Mouse (Mus musculus): ENCODE results near the gene Olfr315.
"Not testable (repeated sequence)": the region's sequence is repeated elsewhere in the genome, so short reads cannot be mapped to it uniquely, and the experiment has no call there.

Olfr315 gene

DNA sequence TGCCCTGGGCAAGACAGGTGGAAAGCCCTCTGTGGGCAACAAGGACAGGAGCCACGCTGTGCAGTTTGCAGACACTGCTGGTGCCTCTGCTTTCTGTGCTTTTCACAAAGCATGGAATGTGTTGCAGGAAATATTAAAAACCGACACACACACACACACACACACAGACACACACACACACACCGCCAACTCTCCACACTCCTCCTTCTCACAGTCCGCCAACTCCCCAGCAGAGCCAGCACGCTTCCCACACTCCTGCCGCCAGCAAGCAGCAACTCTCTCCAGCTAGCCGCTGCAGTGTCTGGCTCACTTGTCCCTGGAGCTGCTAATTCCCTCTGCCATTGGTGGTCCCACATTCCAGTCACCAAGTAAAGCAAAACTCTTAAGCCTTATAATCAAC is 23.9 kb downstream of the Olfr315 start:
- no peak for DNase-seq (ENCODE audit: low read depth, low spot score)
- H3K36me3 ChIP-seq (ENCODE audit: control insufficient read depth, insufficient read depth, low read length, poor library complexity, severe bottlenecking): no peaks in the 10 kb centered on the region
- no peaks in the 10 kb centered on the region for H3K27me3 ChIP-seq (ENCODE audit: control insufficient read depth, insufficient read depth, low read length, poor library complexity, severe bottlenecking)

DNA sequence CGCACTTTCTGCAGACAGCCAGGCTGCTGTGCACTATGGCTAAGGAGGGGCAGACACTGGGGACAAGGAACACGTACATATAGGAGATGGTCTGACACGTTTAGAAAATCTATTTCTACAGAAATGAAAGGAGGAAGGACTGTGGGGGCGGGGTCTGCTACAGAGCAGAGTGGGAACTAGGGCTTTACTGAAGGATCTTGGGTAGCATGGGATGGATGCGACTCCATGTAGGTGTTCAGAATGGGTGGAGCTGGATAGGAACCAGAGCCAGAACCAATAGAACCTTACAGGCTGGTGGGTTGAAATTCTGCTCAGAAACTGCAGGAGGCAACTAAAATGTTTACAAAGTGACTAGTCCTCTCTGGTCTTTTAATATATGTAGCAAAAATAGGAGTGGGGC is 26.8 kb downstream of the Olfr315 start:
- DNase-seq (ENCODE audit: low read depth, low spot score): no peak
- Histone ChIP-seq H3K36me3 (ENCODE audit: control insufficient read depth, insufficient read depth, low read length, poor library complexity, severe bottlenecking) (no peaks in the 10 kb centered on the region), H3K27me3 (ENCODE audit: control insufficient read depth, insufficient read depth, low read length, poor library complexity, severe bottlenecking) (no peaks in the 10 kb centered on the region)

DNA sequence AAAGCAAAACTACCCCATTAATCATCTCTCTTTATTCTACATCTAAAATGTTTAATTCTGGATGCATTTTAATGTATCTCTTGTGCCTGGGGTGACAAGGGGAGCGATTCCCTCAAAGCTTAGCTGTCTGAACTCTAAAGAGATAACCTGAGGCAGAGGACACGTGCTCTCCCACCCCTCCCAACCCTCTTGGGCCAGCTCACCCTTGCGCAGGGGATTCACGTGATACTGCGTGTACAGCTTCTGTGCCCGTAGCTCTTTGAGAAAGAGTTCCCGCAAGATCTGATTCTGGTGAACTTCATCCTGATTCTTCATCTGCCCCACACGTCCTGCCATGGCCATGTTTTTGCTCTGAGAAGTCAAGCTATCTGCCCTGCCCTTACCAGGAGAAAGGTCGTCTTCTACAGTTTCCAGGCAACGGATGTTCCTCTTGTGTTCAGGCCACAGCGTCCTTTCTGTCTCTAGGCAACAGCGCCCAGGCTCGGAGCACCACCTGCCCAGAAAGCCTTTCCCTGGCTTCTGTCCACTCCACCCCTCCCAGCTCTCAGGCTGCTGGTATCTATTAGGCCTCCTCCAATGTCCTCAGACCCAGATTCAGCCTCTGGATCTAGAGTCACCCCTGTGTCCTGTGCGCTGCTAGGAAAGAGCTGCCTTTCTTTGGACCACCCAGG is 28.7 kb downstream of the Olfr315 start, which contains the start of gene Fam183b:
Gene Fam183b, minus strand, starts transcription at position 403 of the 671 bp plus-strand sequence.
- no peaks in the 10 kb centered on the region for H3K36me3 ChIP-seq (ENCODE audit: control insufficient read depth, insufficient read depth, low read length, poor library complexity, severe bottlenecking)
- no peaks in the 10 kb centered on the region for H3K27me3 ChIP-seq (ENCODE audit: control insufficient read depth, insufficient read depth, low read length, poor library complexity, severe bottlenecking)
- no peak for DNase-seq (ENCODE audit: low read depth, low spot score)

DNA sequence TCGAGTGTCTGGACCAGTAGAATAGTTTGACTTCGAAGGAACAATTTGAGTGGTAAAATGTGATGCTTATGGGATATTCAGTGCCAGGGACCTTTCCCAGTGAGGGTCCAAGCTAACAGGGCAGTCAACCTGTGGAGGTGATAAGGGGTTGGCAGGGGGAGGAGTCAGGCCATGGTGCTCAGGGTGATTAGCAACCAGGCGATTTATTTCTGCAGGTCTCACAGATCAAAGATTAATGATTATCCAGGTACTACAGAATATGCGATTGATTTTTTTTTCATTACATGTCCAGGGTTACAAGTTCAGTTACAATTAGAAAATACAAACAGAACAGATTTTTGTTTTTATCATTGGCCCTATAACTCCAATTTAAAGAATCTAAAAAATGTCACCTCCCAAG is 30.9 kb downstream of the Olfr315 start:
- no peaks in the 10 kb centered on the region for H3K27me3 ChIP-seq (ENCODE audit: control insufficient read depth, insufficient read depth, low read length, poor library complexity, severe bottlenecking)
- no peaks in the 10 kb centered on the region for H3K36me3 ChIP-seq (ENCODE audit: control insufficient read depth, insufficient read depth, low read length, poor library complexity, severe bottlenecking)
- DNase-seq (ENCODE audit: low read depth, low spot score): no peak

DNA sequence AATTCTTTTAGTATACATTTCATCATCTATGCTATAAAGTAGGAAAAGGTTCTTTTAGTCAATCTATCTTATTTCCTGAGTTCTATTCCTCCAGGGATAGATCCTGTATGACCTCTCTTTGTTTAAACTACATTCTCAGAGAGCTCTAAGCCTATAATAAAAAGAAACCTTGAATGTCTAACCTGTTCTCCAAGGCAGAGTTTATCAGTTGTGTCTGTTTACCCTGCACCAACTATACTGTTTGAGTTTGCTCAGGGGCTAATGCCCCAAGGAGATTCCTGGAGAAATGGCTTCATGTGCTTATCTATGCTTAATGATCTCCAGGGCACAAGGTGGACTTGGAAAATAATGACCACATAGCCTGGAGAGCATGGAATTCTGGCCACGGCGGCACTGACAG is 31.4 kb downstream of the Olfr315 start:
- H3K36me3 ChIP-seq (ENCODE audit: control insufficient read depth, insufficient read depth, low read length, poor library complexity, severe bottlenecking): no peaks in the 10 kb centered on the region

DNA sequence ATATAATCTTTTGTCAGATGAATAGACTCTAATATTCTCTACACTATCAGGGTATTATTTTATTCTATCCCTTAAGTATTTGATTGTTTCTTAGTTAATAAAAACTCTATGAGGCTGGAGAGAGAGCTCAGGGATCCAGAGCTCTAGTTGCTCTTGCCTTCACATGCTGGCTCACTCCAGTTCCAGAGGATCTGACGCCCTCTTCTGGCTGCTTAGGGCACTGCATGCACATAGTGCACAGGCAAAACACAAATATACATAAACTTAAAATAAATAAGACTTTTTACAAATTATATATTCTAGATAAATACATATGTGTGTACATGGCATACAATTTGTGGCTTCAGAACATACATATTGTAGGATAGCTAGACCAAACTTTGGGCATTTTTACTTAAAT is 39.0 kb downstream of the Olfr315 start:
- H3K27me3 ChIP-seq (ENCODE audit: control insufficient read depth, insufficient read depth, low read length, poor library complexity, severe bottlenecking): no peaks in the 10 kb centered on the region
- H3K36me3 ChIP-seq (ENCODE audit: control insufficient read depth, insufficient read depth, low read length, poor library complexity, severe bottlenecking): no peaks in the 10 kb centered on the region
- peak; percentile 24 for DNase-seq (ENCODE audit: low read depth, low spot score)

More for the DNA sequence above, 31.4 kb downstream of the Olfr315 start:
- no peaks in the 10 kb centered on the region for H3K27me3 ChIP-seq (ENCODE audit: control insufficient read depth, insufficient read depth, low read length, poor library complexity, severe bottlenecking)
- DNase-seq (ENCODE audit: low read depth, low spot score): no peak

DNA sequence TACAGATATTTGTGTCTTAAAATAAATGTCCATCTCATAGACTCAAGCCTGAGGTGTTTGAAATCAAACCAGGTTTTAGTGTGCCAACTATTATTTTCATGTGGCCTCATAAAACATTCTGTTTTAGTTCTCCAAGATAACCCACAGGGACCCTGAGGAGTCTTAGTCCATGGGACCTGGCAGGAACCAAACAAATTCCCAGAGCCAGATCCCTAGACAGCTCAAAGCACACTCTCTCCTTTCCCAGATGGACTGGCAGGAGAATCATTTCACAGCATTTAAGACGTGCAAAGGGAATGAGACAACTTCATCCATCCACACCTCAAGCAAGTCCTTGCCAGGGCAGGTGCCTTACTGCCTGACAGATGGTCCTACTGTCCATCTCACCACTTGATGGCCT is 41.7 kb downstream of the Olfr315 start, which contains the start of gene Olfr313:
Gene Olfr313, plus strand, starts transcription at position 301 of the 400 bp plus-strand sequence.
- not testable (repeated sequence) for DNase-seq (ENCODE audit: low read depth, low spot score); H3K36me3 ChIP-seq (ENCODE audit: control insufficient read depth, insufficient read depth, low read length, poor library complexity, severe bottlenecking); H3K27me3 ChIP-seq (ENCODE audit: control insufficient read depth, insufficient read depth, low read length, poor library complexity, severe bottlenecking)

DNA sequence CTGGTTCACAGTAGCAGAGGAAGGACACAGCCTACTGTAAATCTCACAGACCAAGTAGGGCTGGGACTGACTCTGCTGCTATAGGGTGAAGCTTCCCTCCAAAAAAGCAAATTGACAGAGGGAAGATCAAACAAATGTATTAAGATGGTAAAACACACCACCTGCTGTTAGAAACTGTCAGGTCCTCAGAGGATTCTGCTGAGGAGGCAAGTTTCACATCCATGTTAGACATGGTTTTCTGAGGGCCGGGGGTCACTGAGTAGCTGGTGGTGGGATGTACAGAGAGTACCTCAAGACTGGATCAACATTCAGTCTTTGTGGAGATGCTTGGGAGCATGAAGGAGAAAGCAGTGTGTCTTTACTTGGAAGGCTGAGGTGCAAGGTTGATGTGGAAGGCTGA is 42.7 kb downstream of the Olfr315 start:
- Histone ChIP-seq H3K36me3 (ENCODE audit: control insufficient read depth, insufficient read depth, low read length, poor library complexity, severe bottlenecking) (no peaks in the 10 kb centered on the region), H3K27me3 (ENCODE audit: control insufficient read depth, insufficient read depth, low read length, poor library complexity, severe bottlenecking) (no peaks in the 10 kb centered on the region)
- DNase-seq (ENCODE audit: low read depth, low spot score): no peak

DNA sequence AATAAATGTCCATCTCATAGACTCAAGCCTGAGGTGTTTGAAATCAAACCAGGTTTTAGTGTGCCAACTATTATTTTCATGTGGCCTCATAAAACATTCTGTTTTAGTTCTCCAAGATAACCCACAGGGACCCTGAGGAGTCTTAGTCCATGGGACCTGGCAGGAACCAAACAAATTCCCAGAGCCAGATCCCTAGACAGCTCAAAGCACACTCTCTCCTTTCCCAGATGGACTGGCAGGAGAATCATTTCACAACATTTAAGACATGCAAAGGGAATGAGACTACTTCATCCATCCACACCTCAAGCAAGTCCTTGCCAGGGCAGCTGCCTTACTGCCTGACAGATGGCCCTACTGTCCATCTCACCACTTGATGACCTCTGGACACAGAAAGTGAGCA is 55.9 kb downstream of the Olfr315 start, which contains the start of gene Olfr312:
Gene Olfr312, plus strand, starts transcription at position 301 of the 400 bp plus-strand sequence.
- not testable (repeated sequence) for H3K27me3 ChIP-seq (ENCODE audit: control insufficient read depth, insufficient read depth, low read length, poor library complexity, severe bottlenecking); DNase-seq (ENCODE audit: low read depth, low spot score); H3K36me3 ChIP-seq (ENCODE audit: control insufficient read depth, insufficient read depth, low read length, poor library complexity, severe bottlenecking)

DNA sequence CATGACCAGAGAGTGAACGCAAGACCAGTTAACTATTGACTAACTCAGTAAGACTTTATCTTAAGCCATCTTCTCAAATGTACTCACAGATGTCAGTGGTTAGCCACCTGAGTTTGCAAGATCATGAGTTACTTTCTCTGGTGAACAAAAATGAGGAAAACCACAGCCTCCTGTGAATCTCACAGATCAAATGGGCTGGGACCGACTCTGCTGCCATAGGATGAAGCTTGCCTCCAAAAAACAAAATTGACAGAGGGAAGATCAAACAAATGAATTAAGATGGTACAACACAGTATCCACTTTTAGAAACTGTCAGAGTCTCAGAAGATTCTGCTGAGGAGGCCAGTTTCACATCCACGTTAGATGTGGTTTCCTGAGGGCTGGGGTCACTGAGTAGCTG is 56.8 kb downstream of the Olfr315 start:
- DNase-seq (ENCODE audit: low read depth, low spot score): no peak
- Histone ChIP-seq H3K36me3 (ENCODE audit: control insufficient read depth, insufficient read depth, low read length, poor library complexity, severe bottlenecking) (no peaks in the 10 kb centered on the region), H3K27me3 (ENCODE audit: control insufficient read depth, insufficient read depth, low read length, poor library complexity, severe bottlenecking) (no peaks in the 10 kb centered on the region)

Data from splenic B cell, adult 2 months (primary cell).